Mouse (Mus musculus) kidney, postnatal 25 days (tissue): ENCODE measurements around the gene Ppp1r3d.

Experiments
- DNase-seq, 2 experiments: peaks; one replicate each; pipeline ENCODE4 v3.0.0; 2021; ENCODE audit warnings: mixed read lengths in 2 of 2

Ppp1r3d gene

GRCm38 (mm10) chr2:178413481-178414260, 601 bp downstream of the Ppp1r3d start:
- no peak for DNase-seq

- no peak for DNase-seq
Observed at GRCm38 (mm10) chr2:178413081-178413480, 1.2 kb downstream of the Ppp1r3d start.

- DNase-seq: no peak
Observed at GRCm38 (mm10) chr2:178412598-178412997, 1.7 kb downstream of the Ppp1r3d start.

GRCm38 (mm10) chr2:178410286-178410685, 4.0 kb downstream of the Ppp1r3d start:
- DNase-seq: no peak

- no peak for DNase-seq
Observed at GRCm38 (mm10) chr2:178409024-178409423, 5.2 kb downstream of the Ppp1r3d start.

- DNase-seq: no peak
Observed at GRCm38 (mm10) chr2:178407053-178407815, 7.0 kb downstream of the Ppp1r3d start, which contains the start of gene Sycp2. Gene Sycp2, minus strand, starts transcription at chr2:178407685.
